Mouse (Mus musculus) Patski (cell line): ENCODE measurements around the gene Kmt2b. TPM values are rescaled to one million over a fixed set of nuclear protein-coding genes. Genes with fewer than 3 reads are reported as not detected.
A peak's percentile ranks its signal among the peaks of the same experiment; 100 is the strongest.

Experiments used
- ATAC-seq: fragments of 100-300 bp; one replicate; pipeline ENCODE4 v1.8.0; 2021
- CTCF ChIA-PET: fragments of 350-600 bp; sonication (Branson Sonifier 250); formaldehyde crosslinking; loops from one replicate; lab custom pipeline; 2022; ENCODE audit warnings: inconsistent platforms; lab: Charles Lee
- POLR2A ChIA-PET: fragments of 350-600 bp; sonication (Branson Sonifier 250); formaldehyde crosslinking; loops from one replicate; lab custom pipeline; 2022; ENCODE audit warnings: antibody characterized with exemption, inconsistent platforms; lab: Charles Lee
- DNase-seq: peaks from one replicate; pipeline ENCODE4 v3.0.0-alpha.2; 2011; ENCODE audit warnings: low read depth, low spot score
- H3K27me3 ChIP-seq: fragments of 371-371 bp; one replicate; pipeline ENCODE4 v1.5.1; 2021
- CTCF ChIP-seq: fragments of 100-300 bp; IDR thresholded peaks from one replicate; pipeline ENCODE4 v1.5.1; 2021
- in situ Hi-C: fragments of 300-500 bp; cut with MboI; formaldehyde crosslinking; loops from 3 replicates; pipeline ENCODE4 v1.11.1; 2018; ENCODE audit warnings: low pct_unique_long_range_greater_than_20kb, mixed read lengths
- polyA plus RNA-seq: library from polyadenylated mRNA; unstranded; gene quantifications from one replicate; pipeline ENCODE4 v1.2.3, GENCODE M21; 2021

The Kmt2b gene
- polyA plus RNA-seq, 1 experiment from 2014 or later = 40.7 TPM

DNA sequence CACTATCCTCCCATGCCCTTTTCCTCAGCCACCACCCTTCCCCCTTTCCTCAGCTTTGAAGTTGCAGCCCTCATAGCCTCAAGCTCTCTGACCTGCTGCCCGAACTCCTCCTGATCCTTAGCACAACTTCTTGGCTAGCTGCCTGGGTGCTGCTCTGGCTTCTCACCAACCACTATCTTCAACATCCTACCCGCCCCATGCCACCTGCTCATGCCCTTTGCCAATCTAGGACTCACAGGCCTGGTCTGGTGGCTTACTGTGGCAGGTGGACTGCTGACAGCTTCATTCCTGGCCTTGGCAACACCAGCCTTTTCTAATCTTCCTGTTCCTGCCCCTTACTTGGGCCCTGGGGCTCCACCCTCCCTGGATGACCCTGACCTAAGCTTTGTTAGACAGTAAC is 15.6 kb downstream of the Kmt2b start:
- TF ChIP-seq CTCF = no peak
- DNase-seq = no peak
- POLR2A ChIA-PET = interaction anchor here (1.1 to 2.2 kb wide), 2 partner anchors 9 to 12 kb away, joined by 3 to 12 read pairs; no protein-coding TSS in a partner anchor
- in situ Hi-C loops = no loop called here
- CTCF ChIA-PET = interaction anchor here (0.9 to 1.9 kb wide), 5 partner anchors 8 to 96 kb away, joined by 3 to 6 read pairs (median 5); no protein-coding TSS in a partner anchor
- no peak for ATAC-seq
- H3K27me3 ChIP-seq = no peaks in the 10 kb centered on the region

DNA sequence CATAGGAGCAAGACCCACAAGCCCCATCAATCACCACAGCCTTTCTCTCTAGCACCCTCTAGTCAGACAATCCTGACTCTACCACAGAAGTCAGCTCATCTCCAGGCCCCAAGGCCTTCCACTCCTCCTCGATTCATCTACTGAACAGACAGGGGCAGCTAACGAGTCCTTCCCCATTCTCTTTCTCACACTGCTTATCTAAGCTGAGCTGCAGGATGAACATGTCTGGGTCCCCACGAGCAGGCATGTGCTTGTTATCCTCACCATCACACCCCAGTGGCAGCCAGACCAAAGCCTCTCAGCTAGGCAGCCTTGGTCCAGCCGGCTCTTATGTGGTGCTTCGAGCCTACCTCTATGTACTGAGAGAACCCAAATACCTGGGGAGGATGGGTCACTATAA is 16.1 kb downstream of the Kmt2b start:
- H3K27me3 ChIP-seq = no peaks in the 10 kb centered on the region
- DNase-seq (no peak), ATAC-seq (no peak)
- in situ Hi-C loops = no loop called here
- CTCF ChIA-PET = interaction anchor here (0.9 to 1.4 kb wide), 2 partner anchors 9 to 97 kb away, joined by 3 to 6 read pairs; no protein-coding TSS in a partner anchor
- no peak for TF ChIP-seq CTCF
- POLR2A ChIA-PET = interaction anchor here (1.1 to 2.2 kb wide), 2 partner anchors 10 to 13 kb away, joined by 3 to 12 read pairs; no protein-coding TSS in a partner anchor

DNA sequence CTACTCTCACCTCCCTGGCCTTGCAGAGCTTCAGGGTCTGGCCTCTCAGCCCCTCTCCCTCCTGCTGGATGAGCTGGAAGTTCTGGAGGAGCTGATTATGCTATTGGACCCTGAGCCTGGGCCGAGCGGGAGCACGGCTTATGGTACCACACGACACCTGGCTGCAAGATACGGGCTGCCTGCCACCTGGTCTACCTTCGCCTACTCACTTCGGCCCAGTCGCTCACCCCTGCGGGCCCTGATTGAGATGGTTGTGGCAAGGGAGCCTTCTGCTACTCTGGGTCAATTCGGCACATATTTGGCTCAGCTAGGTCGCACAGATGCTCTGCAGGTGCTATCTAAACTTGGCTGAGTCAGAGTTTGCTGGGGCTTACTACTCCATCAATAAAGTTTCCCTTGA is 21.0 kb downstream of the Kmt2b start:
- ATAC-seq (no peak), DNase-seq (no peak)
- TF ChIP-seq CTCF = no peak
- CTCF ChIA-PET = no interaction called here
- in situ Hi-C loops = no loop called here
- no peaks in the 10 kb centered on the region for H3K27me3 ChIP-seq
- POLR2A ChIA-PET = interaction anchor here (1.3 to 1.7 kb wide), 2 partner anchors 9 to 13 kb away, joined by 3 to 4 read pairs; no protein-coding TSS in a partner anchor

DNA sequence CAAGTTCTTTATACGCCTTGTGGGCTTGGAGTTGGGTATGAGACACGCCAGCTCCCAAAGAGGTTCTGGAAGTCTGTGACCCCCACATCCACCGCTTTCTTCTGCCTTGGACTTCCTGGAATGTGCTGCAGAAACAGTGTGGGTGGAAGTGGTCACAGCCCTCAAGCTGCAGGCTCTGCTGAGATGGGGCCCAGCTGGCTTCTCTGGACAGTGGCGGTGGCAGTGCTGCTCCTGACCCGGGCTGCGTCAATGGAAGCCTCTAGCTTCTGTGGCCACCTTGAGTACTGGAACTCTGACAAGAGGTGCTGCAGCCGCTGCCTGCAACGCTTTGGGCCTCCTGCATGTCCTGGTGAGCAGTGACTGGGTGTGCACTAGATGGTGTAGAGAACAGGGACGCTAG is 22.5 kb downstream of the Kmt2b start:
- ChIA-PET CTCF (no interaction called here), POLR2A (interaction anchor here (1.0 kb wide), 1 partner anchor 9 kb away, joined by 3 read pairs; no protein-coding TSS in a partner anchor)
- DNase-seq = no peak
- in situ Hi-C loops = no loop called here
- TF ChIP-seq CTCF = no peak
- no peaks in the 10 kb centered on the region for H3K27me3 ChIP-seq
- ATAC-seq = no peak

DNA sequence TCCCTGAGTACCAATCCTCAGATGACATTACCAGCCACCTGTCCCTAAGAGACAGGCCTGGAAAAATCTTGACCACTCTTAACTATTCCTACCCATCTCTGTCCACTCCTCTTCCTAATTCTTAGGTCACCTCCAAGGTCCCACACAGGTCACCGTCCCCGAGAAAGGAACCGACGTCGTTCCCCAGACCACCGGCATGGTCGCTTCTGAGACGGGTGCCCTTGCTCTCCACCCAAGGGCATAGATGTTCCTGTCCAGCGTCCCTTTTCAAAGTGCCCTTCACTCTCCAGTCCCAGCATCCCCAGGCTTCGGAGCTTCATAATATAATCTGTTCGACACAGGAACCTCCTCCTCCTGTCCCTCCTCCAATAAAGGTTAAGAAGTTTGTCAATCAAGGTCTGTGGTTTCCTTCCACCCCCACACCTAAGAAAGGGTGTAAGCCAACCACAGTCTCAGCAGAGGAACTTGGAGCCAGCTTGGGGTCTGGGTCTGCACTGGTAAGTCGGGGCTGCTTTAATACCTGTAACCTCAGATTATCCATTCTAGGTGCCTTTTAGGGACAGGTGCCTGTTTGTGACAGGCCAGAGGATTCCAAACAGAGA is 23.5 kb downstream of the Kmt2b start, which contains the start of gene Igflr1:
Gene Igflr1 (plus strand): TSS at position 458 of the 602 bp plus-strand sequence.
- ChIA-PET POLR2A (no interaction called here), CTCF (interaction anchor here (1.1 kb wide), 1 partner anchor 9 kb away, joined by 5 read pairs; no protein-coding TSS in a partner anchor)
- DNase-seq (no peak), ATAC-seq (no peak)
- TF ChIP-seq CTCF = no peak
- no peaks in the 10 kb centered on the region for H3K27me3 ChIP-seq
- in situ Hi-C loops = no loop called here

DNA sequence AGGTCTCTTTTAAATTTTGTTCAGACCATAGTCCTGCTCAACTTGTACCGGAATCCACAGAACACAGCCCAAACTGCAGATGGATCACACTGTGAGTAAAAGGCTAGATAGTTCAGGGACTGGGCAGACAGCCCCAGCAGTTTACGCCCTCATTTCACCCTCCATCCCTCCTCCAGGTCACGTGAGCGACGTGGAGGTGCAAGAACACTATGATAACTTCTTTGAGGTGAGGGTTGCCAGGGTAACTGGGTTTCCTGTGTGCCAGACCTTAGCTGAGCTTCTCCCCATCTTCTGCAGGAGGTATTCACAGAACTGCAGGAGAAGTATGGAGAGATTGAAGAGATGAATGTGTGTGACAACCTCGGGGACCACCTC is 24.6 kb downstream of the Kmt2b start:
- ChIA-PET POLR2A (no interaction called here), CTCF (interaction anchor here (1.1 to 1.5 kb wide), 2 partner anchors 10 to 25 kb away, joined by 5 read pairs; no protein-coding TSS in a partner anchor)
- no peak for TF ChIP-seq CTCF
- DNase-seq (no peak), ATAC-seq (no peak)
- in situ Hi-C loops = no loop called here
- no peaks in the 10 kb centered on the region for H3K27me3 ChIP-seq

DNA sequence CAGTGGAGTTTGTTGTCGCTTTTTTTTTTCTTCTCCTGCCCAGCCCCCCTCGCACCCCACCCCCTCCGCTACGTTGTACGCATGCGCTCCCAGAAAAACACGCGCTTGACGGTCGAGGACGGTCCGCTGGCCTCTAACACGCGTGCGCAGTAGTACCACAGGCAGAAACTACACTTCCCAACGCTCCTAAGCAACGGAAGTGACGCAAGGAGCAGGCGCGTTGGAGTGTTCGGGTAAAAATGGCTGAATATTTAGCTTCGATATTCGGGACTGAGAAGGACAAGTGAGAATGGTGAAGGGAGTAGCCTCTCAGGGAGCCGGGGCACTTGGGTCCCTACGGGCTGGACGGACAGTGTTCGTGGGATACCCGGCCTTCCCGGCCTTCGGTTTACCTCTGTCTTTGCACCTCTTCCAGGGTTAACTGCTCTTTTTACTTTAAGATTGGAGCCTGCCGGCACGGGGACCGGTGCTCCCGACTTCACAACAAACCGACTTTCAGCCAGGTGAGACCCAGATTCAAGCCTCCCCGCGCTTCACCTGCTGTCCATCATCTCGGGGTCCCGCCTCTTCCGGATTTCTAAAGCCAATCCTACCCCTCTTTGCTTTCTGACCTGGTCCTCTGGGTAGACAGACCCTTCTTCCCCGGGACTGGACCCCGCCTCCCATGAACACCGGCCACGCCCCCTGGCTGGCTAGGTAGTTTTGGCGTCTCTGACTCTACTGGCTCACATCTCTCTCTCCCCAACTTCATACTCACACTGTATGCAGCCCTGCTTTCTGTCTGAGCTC is 25.2 kb downstream of the Kmt2b start, which contains the start of the genes U2af1l4, Gm49396 and Psenen:
Gene U2af1l4 (plus strand): TSS at position 185 of the 789 bp plus-strand sequence.
Gene Gm49396 (plus strand): TSS at position 228 of the 789 bp plus-strand sequence.
Gene Psenen (minus strand): TSS at position 511 of the 789 bp plus-strand sequence.
- no peaks in the 10 kb centered on the region for H3K27me3 ChIP-seq
- ATAC-seq (peak; percentile 75), DNase-seq (peak; percentile 89)
- in situ Hi-C loops = no loop called here
- ChIA-PET CTCF (interaction anchor here (1.5 kb wide), 1 partner anchor 26 kb away, joined by 5 read pairs; no protein-coding TSS in a partner anchor), POLR2A (interaction anchor here (0.7 to 1.1 kb wide), 2 partner anchors 11 to 182 kb away, joined by 3 to 5 read pairs; no protein-coding TSS in a partner anchor)
- TF ChIP-seq CTCF = no peak

DNA sequence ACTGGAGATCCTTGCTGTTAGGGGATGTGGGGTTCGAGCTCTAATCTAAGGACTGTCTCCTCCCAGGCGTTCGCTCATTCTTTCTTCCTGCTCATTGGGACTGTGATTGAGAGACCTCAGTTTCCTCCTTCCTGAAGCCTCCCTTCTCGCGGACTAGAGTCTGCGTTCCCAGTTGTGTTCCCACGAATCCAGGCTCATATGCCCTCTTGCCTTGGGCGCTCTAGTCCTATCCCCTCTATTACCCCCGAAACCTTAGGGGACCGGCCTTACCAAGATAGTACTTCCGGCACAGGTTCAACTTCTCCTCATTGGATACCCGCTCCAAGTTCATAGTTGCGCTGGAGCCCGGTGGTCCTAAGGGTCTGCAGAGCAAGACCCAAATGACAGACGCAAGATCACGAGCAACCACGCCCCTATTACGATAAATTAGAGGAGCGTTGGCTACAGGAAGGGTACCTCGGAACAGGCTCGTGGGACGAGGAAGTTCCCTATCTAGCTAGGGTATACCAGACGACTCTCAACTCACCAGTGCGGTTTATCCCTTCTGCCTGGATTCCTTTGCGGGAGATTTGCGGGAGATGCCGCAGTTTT is 25.9 kb downstream of the Kmt2b start:
- H3K27me3 ChIP-seq = no peaks in the 10 kb centered on the region
- in situ Hi-C loops = no loop called here
- ATAC-seq = no peak
- TF ChIP-seq CTCF = no peak
- ChIA-PET POLR2A (interaction anchor here (1.1 kb wide), 1 partner anchor 10 kb away, joined by 3 read pairs; no protein-coding TSS in a partner anchor), CTCF (no interaction called here)
- no peak for DNase-seq

DNA sequence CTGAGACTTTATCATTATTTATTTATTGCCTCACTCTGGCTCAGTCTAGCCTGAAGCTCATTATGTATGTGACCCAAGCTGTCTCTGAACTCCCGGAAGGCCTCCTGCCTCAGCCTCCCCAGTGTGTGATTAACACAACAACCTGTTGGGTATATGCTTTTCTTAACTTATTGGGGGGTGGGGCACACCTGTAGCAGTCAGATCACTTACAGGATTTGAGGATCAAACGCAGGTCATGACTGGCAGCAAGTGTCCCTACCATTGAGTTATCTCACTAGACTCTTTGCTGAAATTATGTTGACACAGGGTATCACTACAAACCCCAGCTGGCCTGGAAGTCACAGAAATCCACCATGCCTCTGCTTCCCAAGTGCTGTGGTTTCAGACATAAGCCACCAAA is 28.2 kb downstream of the Kmt2b start:
- H3K27me3 ChIP-seq = no peaks in the 10 kb centered on the region
- ChIA-PET CTCF (no interaction called here), POLR2A (interaction anchor here (0.5 kb wide), 1 partner anchor 203 kb away, joined by 3 read pairs; no protein-coding TSS in a partner anchor)
- no peak for TF ChIP-seq CTCF
- in situ Hi-C loops = no loop called here
- ATAC-seq (no peak), DNase-seq (no peak)

DNA sequence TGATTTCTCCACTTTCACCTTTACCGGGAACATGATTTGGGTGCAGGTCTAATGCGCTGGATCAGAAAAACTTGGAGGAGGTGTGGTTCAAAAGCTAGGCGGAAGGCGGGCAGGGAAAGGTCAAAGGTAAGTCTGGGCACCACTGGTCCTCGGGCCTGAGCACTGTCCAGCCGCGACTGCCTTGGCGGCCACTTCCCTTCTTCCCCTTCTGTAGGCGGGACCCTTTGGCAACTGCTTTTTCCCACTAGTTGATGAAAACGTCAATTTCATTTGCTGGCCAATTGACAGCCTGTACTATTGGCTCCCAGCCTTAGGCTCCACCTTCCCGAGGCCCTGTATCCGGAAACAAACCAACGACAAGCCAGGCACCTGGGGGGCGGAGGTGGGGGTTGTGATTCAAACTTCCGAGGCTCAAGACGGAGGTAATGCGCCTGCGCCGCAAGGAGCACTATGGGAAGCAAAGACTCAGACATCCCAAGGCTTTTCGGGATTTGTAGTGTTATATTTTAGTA is 29.0 kb downstream of the Kmt2b start, which contains the start of gene Lin37:
Gene Lin37 (minus strand): TSS at position 396 of the 512 bp plus-strand sequence.
- POLR2A ChIA-PET = interaction anchor here (0.5 to 1.5 kb wide), 3 partner anchors 8 to 202 kb away, joined by 3 read pairs; no protein-coding TSS in a partner anchor
- no peaks in the 10 kb centered on the region for H3K27me3 ChIP-seq
- in situ Hi-C loops = loop anchor here (10.0 kb wide), 1 partner anchor 1735 kb away; the partner anchor contains the start of gene Ech1
- peak; percentile 83 for ATAC-seq
- no peak for TF ChIP-seq CTCF
- CTCF ChIA-PET = no interaction called here
- peak; percentile 95 for DNase-seq
